Mouse (Mus musculus) heart, postnatal 0 days (tissue): ENCODE data around the gene Cep55. TPM values are rescaled to one million over a fixed set of nuclear protein-coding genes. Genes with fewer than 3 reads are reported as not detected.

Experiments
- ATAC-seq: fragments of 200-750 bp; cut with Nextera tagmentation; 2 replicates; pipeline ENCODE4 v1.8.0; 2017; ENCODE audit warnings: low read depth, moderate number of reproducible peaks, moderate library complexity; ENCODE audit not compliant: insufficient read depth
- DNase-seq: peaks from one replicate; pipeline ENCODE4 v3.0.0-alpha.2; 2016; ENCODE audit warnings: low spot score
- H3K27ac ChIP-seq: fragments of 300-500 bp; sonication (generic); 2 replicates; pipeline ENCODE4 v1.5.1; 2014; ENCODE audit warnings: low read depth, mild to moderate bottlenecking
- H3K27me3 ChIP-seq: fragments of 300-500 bp; sonication (generic); 2 replicates; pipeline ENCODE4 v1.6.1; 2014; ENCODE audit warnings: low read length, mixed read lengths; ENCODE audit not compliant: control insufficient read depth, insufficient read depth
- H3K36me3 ChIP-seq: fragments of 300-500 bp; sonication (generic); replicated peaks from 2 replicates; pipeline ENCODE4 v1.6.1; 2014; ENCODE audit warnings: low read length, mixed read lengths; ENCODE audit not compliant: control insufficient read depth, insufficient read depth
- H3K4me1 ChIP-seq: fragments of 300-500 bp; sonication (generic); 2 replicates; pipeline ENCODE4 v1.6.1; 2014; ENCODE audit warnings: antibody characterized with exemption; ENCODE audit not compliant: control insufficient read depth, insufficient read depth
- H3K4me2 ChIP-seq: fragments of 300-500 bp; sonication (generic); 2 replicates; pipeline ENCODE4 v1.6.1; 2014; ENCODE audit warnings: low read depth, mild to moderate bottlenecking, low read length, moderate library complexity
- H3K4me3 ChIP-seq: fragments of 300-500 bp; sonication (generic); 2 replicates; pipeline ENCODE4 v1.5.1; 2014; ENCODE audit warnings: low read depth, low read length
- H3K9ac ChIP-seq: fragments of 300-500 bp; sonication (generic); replicated peaks from 2 replicates; pipeline ENCODE4 v1.6.1; 2014; ENCODE audit warnings: low read depth, low read length, mixed read lengths
- H3K9me3 ChIP-seq: fragments of 300-500 bp; sonication (generic); replicated peaks from 2 replicates; pipeline ENCODE4 v1.6.1; 2016; ENCODE audit warnings: low read length; ENCODE audit not compliant: control insufficient read depth
- CTCF ChIP-seq: IDR thresholded peaks from 2 replicates; pipeline ENCODE4 v1.5.1; 2016; ENCODE audit warnings: antibody characterized with exemption, control low read depth, low read depth
- EP300 ChIP-seq: IDR thresholded peaks from 2 replicates; pipeline ENCODE4 v1.6.1; 2016; ENCODE audit warnings: antibody characterized with exemption, low read depth
- WGBS: fragments of 180-500 bp; shearing (Covaris S2); extraction: QIAGEN DNeasy Blood & Tissue Kit; methylation state at CpG from one replicate; pipeline ENCODE4 v1.1.7; 2014; 5-methylcytosine and 5-hydroxymethylcytosine counted together
- polyA plus RNA-seq: library from polyadenylated mRNA; unstranded; fragments of >200 nt; fragmentation: Nextera tagmentation; extraction: Ambion mirVana; gene quantifications from 2 replicates; pipeline ENCODE4 v1.2.1, GENCODE M21; 2015
- total RNA-seq: library from RNA; depleted of rRNA; stranded (reverse); fragments of >200 nt; gene quantifications from 2 replicates; pipeline ENCODE4 v1.2.3, GENCODE M21; 2014; ENCODE audit warnings: low replicate concordance

Gene Cep55
- total and polyA plus RNA-seq, 2 experiments from 2014 or later, result 9.2 to 19.1 TPM

GRCm38 (mm10) chr19:38042261-38042722 lies 12.5 kb upstream of the Cep55 start:
- Histone ChIP-seq H3K9me3 (no peaks in the 10 kb centered on the region), H3K9ac (peak overlapping the region; percentile 41; the same call in 1 of the 2 replicates), H3K4me2 (peak overlapping the region; percentile 78), H3K27ac (peak overlapping the region; percentile 54), H3K27me3 (peaks cover 3% of the 10 kb centered on the region; the same call in 1 of the 2 replicates), H3K4me3 (peak overlapping the region; percentile 51), H3K36me3 (no peaks in the 10 kb centered on the region), H3K4me1 (peaks cover 3% of the 10 kb centered on the region; the same call in 1 of the 2 replicates)
- WGBS, result 2% methylated on average over 5 of the region's 5 CpGs
- TF ChIP-seq CTCF (no peak), EP300 (no peak)
- DNase-seq, result no peak
- ATAC-seq, result peak; percentile 29; the same call in 1 of the 2 replicates

DNA sequence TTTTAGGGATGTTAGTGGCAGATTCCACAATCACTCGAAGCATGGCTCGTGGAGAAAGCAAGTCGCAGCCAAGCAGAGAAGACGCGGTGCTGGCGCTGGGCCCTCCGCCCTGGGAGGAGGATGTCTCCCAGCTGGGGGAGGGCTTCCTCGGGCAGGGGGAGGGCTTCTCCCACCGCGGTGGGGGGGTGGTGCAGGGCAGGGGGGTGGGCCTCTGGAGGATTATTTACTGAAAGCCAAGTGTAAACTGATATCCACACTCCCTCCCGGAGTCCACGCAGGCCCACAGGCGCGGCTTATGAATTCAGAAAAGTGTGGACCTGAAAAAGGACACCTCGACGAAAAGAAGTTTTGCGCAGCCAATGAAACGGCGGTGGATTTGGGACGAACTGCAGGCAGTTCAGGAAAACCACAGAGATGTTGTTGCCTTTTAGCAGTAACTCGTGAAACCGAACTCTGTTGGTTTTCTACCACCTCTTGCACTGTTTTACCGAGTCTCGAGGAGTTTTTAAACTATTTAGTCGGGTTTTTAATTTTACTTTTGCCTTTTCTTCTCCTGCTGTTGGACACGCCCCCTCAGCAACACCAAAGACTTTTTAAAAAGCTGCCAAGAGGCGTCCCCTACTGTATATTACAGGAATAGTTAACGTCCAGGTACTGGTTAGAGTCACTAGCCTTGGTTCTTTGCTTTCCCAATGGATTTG lies 11.4 kb upstream of the Cep55 start, which contains the start of gene Myof:
Myof (minus strand) TSS at position 297 of the 701 bp plus-strand sequence.
- peak within 1 kb of the TSS; percentile 54 for H3K27ac ChIP-seq
- DNase-seq, result peak; percentile 65
- H3K36me3 ChIP-seq, result no peaks in the 10 kb centered on the region
- TF ChIP-seq CTCF (peak; percentile 53), EP300 (no peak)
- peak within 1 kb of the TSS; percentile 41 for H3K9ac ChIP-seq
- no peaks in the 10 kb centered on the region for H3K9me3 ChIP-seq
- ATAC-seq, result peak; percentile 73
- peaks cover 3% of the 10 kb centered on the region; the same call in 1 of the 2 replicates for H3K27me3 ChIP-seq
- H3K4me1 ChIP-seq, result peaks cover 3% of the 10 kb centered on the region; the same call in 1 of the 2 replicates
- peak within 1 kb of the TSS; percentile 78 for H3K4me2 ChIP-seq
- WGBS, result under 1% methylated on average over 28 of the region's 28 CpGs
- H3K4me3 ChIP-seq, result peak within 1 kb of the TSS; percentile 51

DNA sequence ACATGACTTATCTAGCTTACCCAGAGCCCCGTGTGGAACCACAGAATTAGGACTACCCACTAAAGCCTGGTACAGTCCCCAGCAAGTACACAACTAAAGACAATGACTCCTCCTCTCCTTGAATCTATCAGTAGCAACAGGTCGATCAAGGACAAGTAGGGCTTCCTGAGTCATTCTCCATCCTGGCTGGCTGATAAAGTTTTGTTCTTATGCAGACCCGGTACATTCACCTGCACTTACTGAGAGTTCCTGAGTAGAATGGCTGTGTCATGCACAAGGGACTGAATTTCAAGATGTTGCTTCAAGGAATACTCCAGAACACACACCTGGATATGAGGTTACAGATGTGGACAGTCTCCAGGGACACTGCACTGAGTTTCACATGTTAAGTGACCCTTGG lies 9.6 kb upstream of the Cep55 start:
- Histone ChIP-seq H3K9me3 (no peaks in the 10 kb centered on the region), H3K4me1 (peaks cover 3% of the 10 kb centered on the region; the same call in 1 of the 2 replicates), H3K27ac (no peak overlapping the region), H3K9ac (no peak overlapping the region), H3K4me3 (no peak overlapping the region), H3K4me2 (no peak overlapping the region), H3K36me3 (no peaks in the 10 kb centered on the region), H3K27me3 (peaks cover 3% of the 10 kb centered on the region; the same call in 1 of the 2 replicates)
- DNase-seq, result no peak
- no peak for TF ChIP-seq CTCF
- no peak for TF ChIP-seq EP300
- WGBS, result 82% methylated on average over 3 of the region's 3 CpGs
- no peak for ATAC-seq

DNA sequence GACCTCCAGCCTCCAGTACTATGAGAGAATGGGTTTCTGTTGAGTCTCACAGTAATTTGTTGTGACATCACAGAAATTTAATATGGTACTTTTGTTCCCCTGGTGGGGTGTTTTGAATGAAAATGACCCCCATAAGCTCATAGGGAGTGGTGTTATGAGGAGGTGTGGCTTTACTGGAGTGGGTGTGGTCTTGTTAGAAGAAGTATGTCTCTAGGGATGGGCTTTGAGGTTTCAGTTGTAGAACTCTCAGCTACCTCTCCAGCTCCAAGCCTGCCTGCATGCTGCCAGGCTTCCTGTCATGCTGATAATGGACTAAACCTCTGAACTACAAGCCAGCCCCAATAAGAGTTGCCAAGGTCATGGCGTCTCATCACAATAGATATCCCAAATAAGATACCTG lies 5.1 kb upstream of the Cep55 start:
- Histone ChIP-seq H3K9ac (no peak overlapping the region), H3K9me3 (no peaks in the 10 kb centered on the region), H3K4me1 (no peaks in the 10 kb centered on the region), H3K27me3 (no peaks in the 10 kb centered on the region; the same call in 1 of the 2 replicates), H3K27ac (no peak overlapping the region), H3K36me3 (no peaks in the 10 kb centered on the region), H3K4me3 (no peak overlapping the region), H3K4me2 (no peak overlapping the region)
- ATAC-seq (no peak), DNase-seq (no peak)
- WGBS, result 53% methylated on average over 1 of the region's 1 CpGs
- TF ChIP-seq EP300 (no peak), CTCF (no peak)

- ATAC-seq, result no peak
- peak overlapping the region; percentile 94 for H3K4me2 ChIP-seq
- WGBS, result 26% methylated on average over 8 of the region's 8 CpGs
Observed at GRCm38 (mm10) chr19:38053227-38054041, 1.4 kb upstream of the Cep55 start.

More at GRCm38 (mm10) chr19:38053227-38054041, 1.4 kb upstream of the Cep55 start:
- no peaks in the 10 kb centered on the region for H3K27me3 ChIP-seq
- peaks cover 15% of the 10 kb centered on the region for H3K36me3 ChIP-seq
- H3K9me3 ChIP-seq, result no peaks in the 10 kb centered on the region
- H3K4me3 ChIP-seq, result peak overlapping the region; percentile 83
- TF ChIP-seq CTCF (peak; percentile 73), EP300 (no peak)
- peak overlapping the region; percentile 14; the same call in 1 of the 2 replicates for H3K9ac ChIP-seq
- DNase-seq, result peak; percentile 73
- H3K4me1 ChIP-seq, result peaks cover 9% of the 10 kb centered on the region; the same call in 1 of the 2 replicates
- no peak overlapping the region for H3K27ac ChIP-seq
